Mouse (Mus musculus) MEL (cell line): ENCODE results near the gene D630039A03Rik.

Experiments
- BHLHE40 ChIP-seq: IDR thresholded peaks from 2 replicates; pipeline ENCODE4 v1.6.1; 2012; ENCODE audit warnings: low read depth, mild to moderate bottlenecking, inconsistent platforms, low read length, improper control_type of control experiment, borderline replicate concordance
- CTCF ChIP-seq, 3 experiments: IDR thresholded peaks in 2 of 3; conservative IDR thresholded peaks in 1 of 3; 2 replicates each; pipeline ENCODE4 v1.5.1; 2011 to 2012; ENCODE audit warnings: low read length in 3 of 3, low read depth in 2 of 3, mild to moderate bottlenecking in 2 of 3, improper control_type of control experiment in 1 of 3, inconsistent platforms in 1 of 3, mixed read lengths in 1 of 3, moderate library complexity in 1 of 3; ENCODE audit not compliant: control insufficient read depth in 1 of 3, insufficient read depth in 1 of 3, poor library complexity in 1 of 3, severe bottlenecking in 1 of 3
- EP300 ChIP-seq, 2 experiments: IDR thresholded peaks; 2 replicates each; pipeline ENCODE4 v1.6.1; 2011; ENCODE audit warnings: improper control_type of control experiment in 2 of 2, low read length in 2 of 2, low read depth in 1 of 2, mild to moderate bottlenecking in 1 of 2
- GATA1 ChIP-seq: IDR thresholded peaks from 2 replicates; pipeline ENCODE4 v1.6.1; 2011; ENCODE audit warnings: low read depth, low read length, improper control_type of control experiment
- POLR2A ChIP-seq, 2 experiments: IDR thresholded peaks; 2 replicates each; pipeline ENCODE4 v1.6.1; 2011 to 2012; ENCODE audit warnings: low read length in 2 of 2, mild to moderate bottlenecking in 2 of 2, control low read depth in 1 of 2, improper control_type of control experiment in 1 of 2, low read depth in 1 of 2, moderate library complexity in 1 of 2; ENCODE audit not compliant: control insufficient read depth in 1 of 2, insufficient read depth in 1 of 2, poor library complexity in 1 of 2

DNA sequence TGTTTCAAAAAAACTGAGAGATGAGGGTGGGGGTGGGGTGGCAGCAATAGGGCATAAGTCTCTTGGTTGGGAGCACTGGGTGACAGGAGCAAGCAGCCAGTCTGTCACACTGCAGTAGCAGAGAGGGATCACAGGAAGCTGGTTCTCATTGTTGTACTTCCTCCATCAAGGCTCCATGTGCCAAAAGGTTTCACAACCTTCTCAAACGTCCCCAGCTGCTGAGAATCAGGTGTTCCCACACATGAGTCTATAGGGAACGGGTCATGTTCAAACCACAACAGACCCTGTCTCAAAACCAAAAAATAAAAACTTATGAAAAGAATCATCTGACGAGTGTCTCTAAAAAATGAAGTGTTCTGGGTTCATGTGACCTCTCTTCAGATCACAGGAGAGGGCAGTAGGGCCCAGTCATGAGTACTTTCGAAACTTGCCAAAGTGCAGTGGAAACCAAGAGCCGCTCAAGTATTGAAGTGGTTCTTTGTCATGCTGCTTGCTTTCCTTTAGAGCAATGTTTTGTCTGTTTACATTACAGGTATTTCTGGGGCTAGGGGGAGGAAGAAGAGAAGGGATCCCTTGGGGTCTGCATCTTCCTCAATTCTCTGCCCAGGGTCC is 14.6 kb upstream of the D630039A03Rik start:
- TF ChIP-seq EP300 (IDR thresholded peaks at IDR 0.05; ENCODE audit: low read depth in 1 of 2, low read length in 2 of 2) (no peak), GATA1 (no peak), CTCF (IDR thresholded peaks at IDR 0.05 in 2 of 3, conservative IDR thresholded peaks at IDR 0.05 in 1 of 3; ENCODE audit: control insufficient read depth in 1 of 3, insufficient read depth in 1 of 3, low read depth in 2 of 3, low read length in 3 of 3, poor library complexity in 1 of 3, severe bottlenecking in 1 of 3) (no peak), BHLHE40 (no peak), POLR2A (IDR thresholded peaks at IDR 0.05; ENCODE audit: control insufficient read depth in 1 of 2, insufficient read depth in 1 of 2, low read depth in 1 of 2, low read length in 2 of 2, poor library complexity in 1 of 2) (no peak)
